Mouse (Mus musculus): ENCODE data around the gene Smim12.
A peak's percentile ranks its signal among the peaks of the same experiment; 100 is the strongest.

DNA sequence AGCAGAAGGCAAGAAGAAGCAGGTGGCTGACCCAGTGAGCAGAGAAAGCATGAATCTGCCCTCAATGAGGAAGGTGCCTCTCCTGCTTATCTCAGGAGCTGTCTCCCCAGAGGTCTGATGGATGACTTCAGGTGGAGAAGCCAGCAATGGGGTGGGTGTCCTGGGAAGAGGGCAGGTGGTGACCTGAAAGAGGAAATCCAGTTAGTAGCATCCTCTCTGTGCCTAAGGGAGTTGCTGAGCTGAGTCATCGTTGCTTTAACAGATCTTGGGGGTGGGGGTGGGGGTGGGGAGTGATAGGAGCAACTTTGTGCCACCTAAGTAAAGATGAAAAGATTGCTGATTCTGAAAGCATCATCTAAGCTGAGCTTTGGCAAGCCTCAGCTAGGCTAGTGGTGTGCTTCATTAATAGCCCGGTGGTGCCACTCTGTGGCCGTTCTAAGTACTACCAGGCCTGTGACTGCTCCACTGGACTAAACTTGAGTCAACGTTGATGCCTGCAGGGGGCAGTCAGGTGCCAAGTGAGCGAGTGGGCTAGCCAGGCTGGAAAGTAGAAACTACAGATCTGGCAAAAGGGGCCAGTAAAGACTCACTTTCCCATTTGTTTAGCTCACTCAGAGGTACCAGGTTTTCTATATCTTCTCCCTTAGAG lies 6.2 kb downstream of the Smim12 start:
- TF ChIP-seq POLR2A (IDR thresholded peaks at IDR 0.05; ENCODE audit: low read depth, low read length) (no peak), CTCF (IDR thresholded peaks at IDR 0.05; ENCODE audit: extremely low read depth, insufficient read length, insufficient replicate concordance, low read depth, low read length) (peak; percentile 95; the same call in 1 of the 2 replicates)

Data from small intestine, adult 2 months (tissue).